Mouse (Mus musculus) forebrain, embryonic 11.5 days (tissue): ENCODE results near the gene Zdbf2. TPM values are rescaled to one million over a fixed set of nuclear protein-coding genes. Genes with fewer than 3 reads are reported as not detected.

Source experiments
- ATAC-seq: fragments of 200-750 bp; cut with Nextera tagmentation; replicated peaks from 2 replicates; pipeline ENCODE4 v1.8.0; 2017; ENCODE audit warnings: moderate TSS enrichment; ENCODE audit not compliant: low FRiP score
- DNase-seq: peaks from one replicate; pipeline ENCODE4 v3.0.0-alpha.2; 2017; ENCODE audit warnings: low spot score
- H3K27ac ChIP-seq: fragments of 300-500 bp; sonication (generic); 2 replicates; pipeline ENCODE4 v1.5.1; 2014; ENCODE audit warnings: low read depth, low read length
- H3K27me3 ChIP-seq: fragments of 300-500 bp; sonication (generic); 2 replicates; pipeline ENCODE4 v1.6.1; 2014; ENCODE audit warnings: mild to moderate bottlenecking, low read length, mixed read lengths; ENCODE audit not compliant: control insufficient read depth, insufficient read depth
- H3K36me3 ChIP-seq: fragments of 300-500 bp; sonication (generic); 2 replicates; pipeline ENCODE4 v1.6.1; 2014; ENCODE audit warnings: mild to moderate bottlenecking, low read length, moderate library complexity, mixed read lengths; ENCODE audit not compliant: control insufficient read depth, insufficient read depth
- H3K4me1 ChIP-seq: fragments of 300-500 bp; sonication (generic); replicated peaks from 2 replicates; pipeline ENCODE4 v1.6.1; 2014; ENCODE audit warnings: low read length, mixed read lengths; ENCODE audit not compliant: control insufficient read depth, insufficient read depth
- H3K4me2 ChIP-seq: fragments of 300-500 bp; sonication (generic); 2 replicates; pipeline ENCODE4 v1.6.1; 2014; ENCODE audit warnings: low read depth, mild to moderate bottlenecking, low read length, moderate library complexity, mixed read lengths; ENCODE audit not compliant: severe bottlenecking
- H3K4me3 ChIP-seq: fragments of 300-500 bp; sonication (generic); 2 replicates; pipeline ENCODE4 v1.5.1; 2014; ENCODE audit warnings: low read depth, low read length
- H3K9ac ChIP-seq: fragments of 300-500 bp; sonication (generic); 2 replicates; pipeline ENCODE4 v1.6.1; 2014; ENCODE audit warnings: low read length
- H3K9me3 ChIP-seq: fragments of 300-500 bp; sonication (generic); 2 replicates; pipeline ENCODE4 v1.6.1; 2016; ENCODE audit warnings: low read length, mixed read lengths; ENCODE audit not compliant: control insufficient read depth
- WGBS: fragments of 180-500 bp; shearing (Covaris S2); extraction: QIAGEN DNeasy Blood & Tissue Kit; methylation state at CpG from one replicate; pipeline ENCODE4 v1.1.7; 2014; 5-methylcytosine and 5-hydroxymethylcytosine counted together
- polyA plus RNA-seq: library from polyadenylated mRNA; unstranded; fragments of >200 nt; fragmentation: Nextera tagmentation; extraction: Ambion mirVana; gene quantifications from 2 replicates; pipeline ENCODE4 v1.2.1, GENCODE M21; 2014

Zdbf2 gene
- polyA plus RNA-seq, 1 experiment from 2014 or later, result 26.7 TPM

DNA sequence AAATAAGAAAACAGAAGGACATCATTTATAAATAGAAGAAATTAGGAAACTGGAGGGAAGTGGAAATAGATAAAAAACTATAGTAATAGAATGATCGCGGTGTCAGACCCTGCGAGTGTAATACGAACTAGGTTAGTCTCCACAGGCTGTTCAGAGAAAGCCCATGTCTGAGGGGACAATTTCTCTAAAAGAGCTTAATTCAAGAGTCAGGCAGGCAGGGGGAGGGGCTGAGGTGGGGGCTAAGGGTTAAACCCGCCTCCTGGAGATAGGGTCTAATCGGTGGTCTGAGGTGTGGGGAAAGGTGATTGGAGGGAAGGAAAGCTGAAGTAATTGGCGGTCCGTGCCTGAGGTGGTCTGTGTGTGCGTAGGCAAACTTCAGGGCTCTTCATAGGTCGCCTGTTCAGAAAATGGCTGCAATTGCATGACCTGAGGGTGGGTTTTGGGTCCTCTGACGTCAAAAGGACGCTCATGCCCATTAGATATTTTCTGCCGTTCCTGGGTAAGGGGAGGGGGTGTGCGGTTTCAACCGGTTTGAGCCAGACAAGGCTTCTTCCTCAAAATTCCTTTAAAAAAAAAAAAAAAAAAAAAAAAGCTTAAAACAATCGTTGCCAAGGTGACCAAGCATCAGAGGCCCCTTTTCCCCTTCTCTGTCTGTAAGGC, 26.1 kb upstream of the Zdbf2 start:
- Histone ChIP-seq H3K4me2 (peak overlapping the region; percentile 53), H3K27ac (peak overlapping the region; percentile 85), H3K4me1 (peaks cover 7% of the 10 kb centered on the region), H3K9ac (no peak overlapping the region), H3K9me3 (no peaks in the 10 kb centered on the region), H3K27me3 (peaks cover 11% of the 10 kb centered on the region), H3K36me3 (no peaks in the 10 kb centered on the region), H3K4me3 (peak overlapping the region; percentile 18; the same call in 1 of the 2 replicates)
- peak; percentile 89 for ATAC-seq
- under 1% methylated on average over 16 of the region's 16 CpGs for WGBS
- DNase-seq, result peak; percentile 87

DNA sequence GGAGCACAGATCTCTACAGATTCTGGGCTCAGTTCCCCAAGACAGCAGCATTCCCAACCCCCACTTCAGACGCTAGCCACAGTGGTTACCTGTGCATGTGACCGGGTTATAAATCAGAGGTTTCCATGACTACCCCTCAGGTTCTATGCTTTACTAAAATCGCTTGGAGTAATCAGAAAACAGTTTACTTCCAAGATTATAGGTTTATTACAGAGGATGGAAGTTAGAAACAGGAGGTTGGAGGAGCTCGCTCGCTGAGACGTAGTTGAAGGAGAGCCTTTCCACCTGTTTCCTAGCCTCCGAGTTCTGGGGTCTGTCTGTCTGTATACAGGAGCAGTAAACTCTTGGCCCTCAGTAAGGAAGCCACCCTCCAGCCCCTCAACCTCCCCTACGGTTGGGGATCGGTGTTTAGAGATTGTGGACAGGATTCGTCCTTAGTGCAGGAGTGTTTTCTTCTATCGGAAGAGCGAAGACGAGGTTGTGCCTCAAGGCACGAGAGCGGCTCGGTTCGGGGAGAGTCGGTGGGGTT, 25.2 kb upstream of the Zdbf2 start:
- Histone ChIP-seq H3K36me3 (no peaks in the 10 kb centered on the region), H3K27me3 (peaks cover 16% of the 10 kb centered on the region), H3K4me3 (peak overlapping the region; percentile 28), H3K27ac (peak overlapping the region; percentile 85), H3K9me3 (no peaks in the 10 kb centered on the region), H3K4me2 (peak overlapping the region; percentile 53), H3K9ac (peak overlapping the region; percentile 63), H3K4me1 (peaks cover 8% of the 10 kb centered on the region)
- ATAC-seq, result peak; percentile 57; the same call in 1 of the 2 replicates
- WGBS, result under 1% methylated on average over 18 of the region's 18 CpGs
- DNase-seq, result peak; percentile 67

DNA sequence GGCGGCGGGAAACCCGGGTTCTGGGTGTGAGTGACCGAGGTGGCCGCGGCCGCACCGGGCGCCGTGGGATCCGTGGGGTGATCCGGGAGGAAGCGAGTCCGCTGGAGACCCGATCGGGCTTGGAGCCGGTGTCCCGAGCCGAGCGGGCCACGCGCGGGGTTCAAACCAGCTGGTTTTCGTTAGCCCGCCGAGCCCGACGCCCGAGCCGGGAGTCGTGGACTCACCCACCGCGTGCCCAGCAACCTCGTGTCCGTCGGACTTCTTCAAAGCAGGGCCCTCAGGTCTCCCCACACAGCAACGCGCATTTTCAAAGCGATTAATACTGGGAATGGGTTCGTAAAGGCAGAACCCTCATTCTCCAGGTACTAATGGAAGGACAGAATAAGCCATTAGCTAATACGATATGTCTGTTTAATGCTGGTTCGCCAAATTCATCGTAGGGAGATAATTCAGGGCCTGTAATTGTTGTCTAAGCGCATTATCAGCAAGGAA, 24.7 kb upstream of the Zdbf2 start:
- peak overlapping the region; percentile 85 for H3K27ac ChIP-seq
- 2% methylated on average over 44 of the region's 44 CpGs for WGBS
- no peaks in the 10 kb centered on the region for H3K9me3 ChIP-seq
- H3K4me1 ChIP-seq, result peaks cover 13% of the 10 kb centered on the region
- H3K4me2 ChIP-seq, result peak overlapping the region; percentile 53
- ATAC-seq, result no peak
- peaks cover 19% of the 10 kb centered on the region for H3K27me3 ChIP-seq
- peak; percentile 76 for DNase-seq
- H3K36me3 ChIP-seq, result no peaks in the 10 kb centered on the region
- H3K9ac ChIP-seq, result peak overlapping the region; percentile 63
- H3K4me3 ChIP-seq, result peak overlapping the region; percentile 28

DNA sequence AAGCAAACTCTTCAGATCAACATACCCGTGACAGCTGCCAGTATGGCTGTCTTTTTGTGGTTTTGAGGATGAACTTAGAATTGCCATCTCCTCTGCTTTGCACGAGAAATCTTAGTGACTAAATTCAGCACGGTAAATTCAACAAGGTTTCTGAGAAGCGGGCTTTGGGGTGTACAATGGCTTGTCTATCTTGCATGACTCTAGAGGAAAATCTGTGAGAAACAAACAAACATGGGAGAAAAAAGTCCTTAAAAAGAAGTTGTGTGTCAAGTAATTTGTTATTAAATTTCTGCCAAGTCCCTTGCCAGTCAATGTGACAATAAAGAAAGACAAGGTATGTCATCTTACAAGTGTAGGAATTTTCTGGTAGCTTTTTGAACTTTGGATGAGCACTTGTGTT, 23.8 kb upstream of the Zdbf2 start:
- no peak for DNase-seq

DNA sequence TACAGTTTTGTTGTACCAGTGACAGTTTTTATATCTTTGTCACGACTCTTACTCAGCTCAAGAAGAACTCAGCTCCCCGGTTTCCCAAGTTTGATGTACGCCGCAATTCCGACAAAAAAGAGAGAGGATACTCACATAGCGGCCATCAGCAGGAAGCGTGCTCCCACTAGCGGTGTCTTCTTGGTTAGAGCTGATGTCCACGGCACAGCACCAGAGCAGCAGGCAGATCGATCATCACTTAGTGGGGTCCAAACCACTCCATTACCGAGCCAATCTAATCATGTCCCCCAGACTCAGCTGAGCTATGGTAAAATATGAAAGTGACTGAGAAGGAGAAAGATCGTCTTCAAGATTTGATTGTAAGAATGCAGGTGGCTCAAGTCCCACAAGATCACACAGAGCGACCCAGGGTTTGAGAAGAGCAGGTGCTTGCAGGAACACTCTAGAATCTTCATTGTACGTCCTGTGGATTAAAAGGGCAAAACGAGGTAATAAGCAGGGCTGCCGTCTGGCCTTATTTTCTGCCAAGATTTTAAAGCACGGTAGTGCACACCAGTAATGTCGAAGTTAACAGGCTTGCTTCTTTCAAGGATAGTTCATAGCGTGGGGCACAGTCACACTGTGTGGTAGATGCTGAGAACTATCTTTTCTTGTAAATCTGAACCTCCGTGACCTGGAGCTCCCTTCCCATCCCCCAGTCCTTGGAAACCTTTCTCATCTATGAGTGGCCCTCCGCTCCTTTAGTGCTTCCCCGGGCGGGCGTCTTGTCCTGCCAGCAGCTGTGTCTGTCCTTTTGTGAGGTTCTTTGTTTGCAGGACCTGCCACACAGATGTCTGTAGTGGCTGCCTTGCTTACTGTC, 20.5 kb upstream of the Zdbf2 start:
- DNase-seq, result no peak
- peaks cover 39% of the 10 kb centered on the region for H3K27me3 ChIP-seq
- peak overlapping the region; percentile 37; the same call in 1 of the 2 replicates for H3K4me2 ChIP-seq
- peaks cover 14% of the 10 kb centered on the region for H3K4me1 ChIP-seq
- H3K4me3 ChIP-seq, result no peak overlapping the region
- H3K9ac ChIP-seq, result peak overlapping the region; percentile 45
- peak; percentile 53 for ATAC-seq
- peak overlapping the region; percentile 70 for H3K27ac ChIP-seq
- no peaks in the 10 kb centered on the region for H3K9me3 ChIP-seq
- 24% methylated on average over 24 of the region's 24 CpGs for WGBS
- no peaks in the 10 kb centered on the region for H3K36me3 ChIP-seq

More for the DNA sequence above, 23.8 kb upstream of the Zdbf2 start:
- ATAC-seq, result no peak
- 45% methylated on average over 4 of the region's 4 CpGs for WGBS
- Histone ChIP-seq H3K4me2 (no peak overlapping the region), H3K9ac (no peak overlapping the region), H3K4me3 (no peak overlapping the region), H3K9me3 (no peaks in the 10 kb centered on the region), H3K36me3 (no peaks in the 10 kb centered on the region), H3K27ac (no peak overlapping the region), H3K27me3 (peaks cover 22% of the 10 kb centered on the region), H3K4me1 (peaks cover 14% of the 10 kb centered on the region)

- H3K4me1 ChIP-seq, result peaks cover 14% of the 10 kb centered on the region
- peak overlapping the region; percentile 37; the same call in 1 of the 2 replicates for H3K4me2 ChIP-seq
- H3K27me3 ChIP-seq, result peaks cover 39% of the 10 kb centered on the region
- H3K27ac ChIP-seq, result peak overlapping the region; percentile 70
- no peaks in the 10 kb centered on the region for H3K36me3 ChIP-seq
- no peak for DNase-seq
- peak overlapping the region; percentile 45 for H3K9ac ChIP-seq
- H3K9me3 ChIP-seq, result no peaks in the 10 kb centered on the region
- WGBS, result 14% methylated on average over 5 of the region's 5 CpGs
- ATAC-seq, result no peak
- no peak overlapping the region for H3K4me3 ChIP-seq
Observed at GRCm38 (mm10) chr1:63253291-63253690, 19.8 kb upstream of the Zdbf2 start.

GRCm38 (mm10) chr1:63255101-63255500, 18.0 kb upstream of the Zdbf2 start:
- Histone ChIP-seq H3K9me3 (no peaks in the 10 kb centered on the region), H3K27me3 (peaks cover 39% of the 10 kb centered on the region), H3K9ac (no peak overlapping the region), H3K27ac (no peak overlapping the region), H3K4me2 (no peak overlapping the region), H3K4me3 (no peak overlapping the region), H3K36me3 (no peaks in the 10 kb centered on the region), H3K4me1 (peaks cover 7% of the 10 kb centered on the region)
- ATAC-seq, result no peak
- WGBS, result 19% methylated on average over 4 of the region's 4 CpGs
- DNase-seq, result no peak

GRCm38 (mm10) chr1:63256083-63256482, 17.0 kb upstream of the Zdbf2 start:
- H3K36me3 ChIP-seq, result no peaks in the 10 kb centered on the region
- H3K27ac ChIP-seq, result peak overlapping the region; percentile 37
- ATAC-seq (no peak), DNase-seq (no peak)
- H3K9me3 ChIP-seq, result no peaks in the 10 kb centered on the region
- H3K27me3 ChIP-seq, result peaks cover 44% of the 10 kb centered on the region
- 17% methylated on average over 5 of the region's 5 CpGs for WGBS
- no peak overlapping the region for H3K4me2 ChIP-seq
- H3K4me3 ChIP-seq, result no peak overlapping the region
- H3K4me1 ChIP-seq, result peaks cover 7% of the 10 kb centered on the region
- no peak overlapping the region for H3K9ac ChIP-seq
